Mouse (Mus musculus) spleen, adult 2 months (tissue): ENCODE measurements around the gene Acot11. TPM values are rescaled to one million over a fixed set of nuclear protein-coding genes. Genes with fewer than 3 reads are reported as not detected.

Experiments
- DNase-seq, 2 experiments: peaks; one replicate each; pipeline versions ENCODE4 v3.0.0 to v3.0.0-alpha.2; 2012 to 2021; ENCODE audit warnings: low spot score in 2 of 2, low read depth in 1 of 2
- H3K27ac ChIP-seq: fragments of 200-500 bp; 2 replicates; pipeline ENCODE4 v1.5.1; 2012; ENCODE audit warnings: low read length, inconsistent platforms; ENCODE audit not compliant: insufficient read depth
- H3K27me3 ChIP-seq: fragments of 200-500 bp; 2 replicates; pipeline ENCODE4 v1.6.1; 2012; ENCODE audit warnings: mild to moderate bottlenecking, moderate library complexity, low read length, inconsistent platforms; ENCODE audit not compliant: control insufficient read depth, insufficient read depth
- H3K36me3 ChIP-seq: fragments of 200-500 bp; 2 replicates; pipeline ENCODE4 v1.6.1; 2012; ENCODE audit warnings: mild to moderate bottlenecking, low read length, inconsistent platforms; ENCODE audit not compliant: control insufficient read depth, insufficient read depth
- H3K4me1 ChIP-seq: fragments of 200-500 bp; 2 replicates; pipeline ENCODE4 v1.6.1; 2011; ENCODE audit warnings: inconsistent platforms; ENCODE audit not compliant: control insufficient read depth, insufficient read depth, insufficient read length
- H3K4me3 ChIP-seq: fragments of 200-500 bp; 2 replicates; pipeline ENCODE4 v1.5.1; 2011; ENCODE audit warnings: mild to moderate bottlenecking, inconsistent platforms; ENCODE audit not compliant: insufficient read depth, insufficient read length; ENCODE audit errors: extremely low read depth
- CTCF ChIP-seq: fragments of 200-500 bp; IDR thresholded peaks from 2 replicates; pipeline ENCODE4 v1.5.1; 2011; ENCODE audit warnings: mild to moderate bottlenecking, inconsistent platforms; ENCODE audit not compliant: insufficient read depth, insufficient read length, insufficient replicate concordance; ENCODE audit errors: extremely low read depth
- POLR2A ChIP-seq: fragments of 200-500 bp; IDR thresholded peaks from 2 replicates; pipeline ENCODE4 v1.6.1; 2011; ENCODE audit warnings: low read depth, low read length, inconsistent platforms
- WGBS: fragments of 180-500 bp; shearing (Covaris S2); methylation state at CpG from one replicate; pipeline ENCODE4 v1.1.7; 2018; 5-methylcytosine and 5-hydroxymethylcytosine counted together
- polyA plus RNA-seq: library from polyadenylated mRNA; depleted of rRNA; stranded (reverse); fragments of >200 nt; gene quantifications from 2 replicates; pipeline ENCODE4 v1.2.3, GENCODE M21; 2012

Gene Acot11
- polyA plus RNA-seq, 1 experiment = 7.7 TPM

DNA sequence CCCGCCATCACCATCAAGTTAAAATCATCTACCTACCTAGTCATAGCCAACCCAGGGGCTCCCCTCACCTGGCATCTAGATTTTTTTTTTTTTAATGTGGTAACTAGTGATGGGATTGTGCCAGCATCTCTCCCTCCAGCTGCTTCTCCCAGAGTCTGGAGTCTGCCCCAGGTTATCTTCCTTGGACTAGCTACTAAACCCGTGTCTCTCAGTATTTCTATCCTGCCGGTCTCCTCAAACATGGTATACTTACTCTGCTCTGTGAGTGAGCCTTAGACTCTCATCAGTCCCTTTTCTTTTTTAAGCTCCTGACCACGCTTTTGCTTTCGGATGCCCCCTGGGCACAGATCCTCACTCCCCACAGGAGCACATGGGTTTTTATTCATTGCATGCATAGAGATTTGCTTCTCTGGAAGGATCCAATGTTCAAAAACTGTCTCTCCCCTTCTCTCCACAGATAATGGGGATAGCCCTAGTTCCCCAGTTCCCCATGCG is 35.9 kb upstream of the Acot11 start:
- Histone ChIP-seq H3K4me1 (peaks cover 14% of the 10 kb centered on the region), H3K27ac (peak overlapping the region; percentile 59; the same call in 1 of the 2 replicates), H3K4me3 (no peak overlapping the region; the same call in 1 of the 2 replicates), H3K27me3 (0 out of 2 replicates have a peak, but pooled peaks cover 3% of the 10 kb centered on the region), H3K36me3 (no peaks in the 10 kb centered on the region)
- 61% methylated on average over 6 of the region's 6 CpGs for WGBS
- no peak for DNase-seq
- TF ChIP-seq CTCF = no peak
- no peak for TF ChIP-seq POLR2A

DNA sequence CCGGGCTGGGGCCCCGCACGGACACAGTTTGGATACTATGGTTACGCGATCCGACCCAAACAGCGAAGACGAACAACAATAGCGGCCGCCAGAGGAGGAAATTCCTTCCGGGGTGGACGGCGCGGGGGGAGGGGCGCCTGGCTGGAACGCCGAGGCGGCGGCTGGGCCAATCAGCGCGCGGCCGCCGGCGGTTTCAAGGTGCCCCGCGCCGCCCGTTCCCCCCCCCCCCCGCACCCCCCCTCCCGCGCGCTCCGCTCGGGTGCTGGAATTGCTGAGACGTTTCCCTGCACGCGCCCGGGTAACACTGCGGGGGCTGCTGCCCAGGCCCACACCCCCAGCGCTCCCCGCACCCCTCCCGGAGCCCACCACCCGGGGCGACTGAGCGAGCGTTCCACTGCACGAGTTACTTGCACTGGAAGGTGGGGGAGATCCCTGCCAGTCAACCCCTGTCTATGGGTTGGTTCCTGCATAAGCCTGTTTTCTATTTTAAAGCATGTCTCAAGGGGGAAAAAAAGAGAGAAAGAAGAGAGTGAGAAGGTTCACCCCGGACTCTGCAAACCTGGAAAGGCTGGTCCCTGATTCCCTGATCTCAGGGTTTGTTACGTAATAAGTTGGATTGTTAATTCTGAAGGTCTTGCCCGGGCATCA is 35.3 kb upstream of the Acot11 start:
- Histone ChIP-seq H3K27me3 (0 out of 2 replicates have a peak, but pooled peaks cover 3% of the 10 kb centered on the region), H3K27ac (peak overlapping the region; percentile 88), H3K4me3 (peak overlapping the region; percentile 83), H3K4me1 (peaks cover 14% of the 10 kb centered on the region), H3K36me3 (no peaks in the 10 kb centered on the region)
- no peak for TF ChIP-seq POLR2A
- no peak for TF ChIP-seq CTCF
- 2% methylated on average over 35 of the region's 51 CpGs for WGBS
- DNase-seq = peak; percentile 42 to 79

DNA sequence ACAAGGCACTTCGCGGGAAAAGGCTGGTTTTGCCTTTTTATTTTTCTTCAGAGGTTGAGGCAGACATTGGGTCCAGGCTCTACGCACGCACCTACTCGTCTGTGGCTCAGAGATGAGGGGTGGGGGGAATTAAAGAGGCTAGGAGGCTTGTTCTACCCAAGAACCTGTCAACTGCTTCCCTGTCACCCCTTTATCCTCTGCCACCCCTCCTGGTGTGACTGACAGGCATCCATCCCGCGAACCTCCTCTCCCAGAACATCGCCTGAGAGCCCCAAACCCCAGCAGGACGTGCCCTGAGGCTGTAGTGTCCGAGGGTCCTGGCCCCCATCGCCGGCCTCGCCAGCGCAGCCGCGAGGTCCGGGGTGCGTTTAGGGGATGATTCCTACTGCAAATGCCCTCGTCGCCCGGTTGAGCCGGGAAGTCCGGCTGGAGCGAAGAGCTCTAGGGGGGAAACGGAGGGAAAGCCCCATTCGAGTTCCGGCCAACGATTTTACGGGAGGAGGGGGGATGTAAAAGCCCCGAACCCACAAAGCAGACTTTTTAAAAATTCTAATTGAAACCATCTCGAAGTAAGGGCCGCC is 34.5 kb upstream of the Acot11 start:
- H3K27me3 ChIP-seq = 0 out of 2 replicates have a peak, but pooled peaks cover 3% of the 10 kb centered on the region
- no peaks in the 10 kb centered on the region for H3K36me3 ChIP-seq
- WGBS = under 1% methylated on average over 32 of the region's 32 CpGs
- peak overlapping the region; percentile 83 for H3K4me3 ChIP-seq
- DNase-seq = peak in 1 of 2 experiments; percentile 26
- peak overlapping the region; percentile 88 for H3K27ac ChIP-seq
- TF ChIP-seq CTCF (no peak), POLR2A (no peak)
- peaks cover 14% of the 10 kb centered on the region for H3K4me1 ChIP-seq

GRCm38 (mm10) chr4:106838548-106839253 is 33.9 kb upstream of the Acot11 start:
- TF ChIP-seq POLR2A = no peak
- TF ChIP-seq CTCF = peak; percentile 89

GRCm38 (mm10) chr4:106837964-106838363 is 33.2 kb upstream of the Acot11 start:
- 0 out of 2 replicates have a peak overlapping the region, but pooled peaks have one; percentile 17 for H3K4me3 ChIP-seq
- no peak for DNase-seq
- 0% methylated on average over 14 of the region's 18 CpGs for WGBS

More at GRCm38 (mm10) chr4:106838548-106839253, 33.9 kb upstream of the Acot11 start:
- H3K4me1 ChIP-seq = peaks cover 14% of the 10 kb centered on the region
- WGBS = 7% methylated on average over 36 of the region's 36 CpGs
- DNase-seq = peak; percentile 61 to 94
- no peaks in the 10 kb centered on the region for H3K36me3 ChIP-seq
- H3K4me3 ChIP-seq = peak overlapping the region; percentile 83
- 0 out of 2 replicates have a peak, but pooled peaks cover 3% of the 10 kb centered on the region for H3K27me3 ChIP-seq
- H3K27ac ChIP-seq = peak overlapping the region; percentile 88

GRCm38 (mm10) chr4:106837425-106837824 is 32.6 kb upstream of the Acot11 start:
- H3K27me3 ChIP-seq = 0 out of 2 replicates have a peak, but pooled peaks cover 3% of the 10 kb centered on the region
- TF ChIP-seq POLR2A = no peak
- TF ChIP-seq CTCF = no peak
- 28% methylated on average over 9 of the region's 9 CpGs for WGBS
- H3K4me1 ChIP-seq = peaks cover 8% of the 10 kb centered on the region
- no peak for DNase-seq
- no peaks in the 10 kb centered on the region for H3K36me3 ChIP-seq
- H3K4me3 ChIP-seq = no peak overlapping the region
- H3K27ac ChIP-seq = no peak overlapping the region

More at GRCm38 (mm10) chr4:106837964-106838363, 33.2 kb upstream of the Acot11 start:
- no peaks in the 10 kb centered on the region for H3K36me3 ChIP-seq
- TF ChIP-seq POLR2A (no peak), CTCF (no peak)
- H3K27me3 ChIP-seq = 0 out of 2 replicates have a peak, but pooled peaks cover 3% of the 10 kb centered on the region
- peaks cover 13% of the 10 kb centered on the region for H3K4me1 ChIP-seq
- no peak overlapping the region for H3K27ac ChIP-seq
